Mouse (Mus musculus): Measurements from ENCODE around the gene Metrnl. TPM values are rescaled to one million over a fixed set of nuclear protein-coding genes. Genes with fewer than 3 reads are reported as not detected.

The Metrnl gene
- polyA plus RNA-seq, 1 experiment from 2014 or later, result 10.5 TPM

- H3K9me3 ChIP-seq (ENCODE audit: control insufficient read depth, low read length), result no peaks in the 10 kb centered on the region
- DNase-seq (ENCODE audit: low spot score, missing footprints) (no peak), ATAC-seq (ENCODE audit: low FRiP score) (peak; percentile 61; the same call in 1 of the 2 replicates)
- no peak overlapping the region for H3K4me2 ChIP-seq
- H3K36me3 ChIP-seq (ENCODE audit: control insufficient read depth, insufficient read depth, low read length), result no peaks in the 10 kb centered on the region
- H3K27ac ChIP-seq (ENCODE audit: low read depth, low read length), result no peak overlapping the region
- H3K4me1 ChIP-seq (ENCODE audit: control insufficient read depth, insufficient read depth, low read length), result no peaks in the 10 kb centered on the region; the same call in 1 of the 2 replicates
- no peak overlapping the region for H3K9ac ChIP-seq (ENCODE audit: low read length)
- 36% methylated on average over 3 of the region's 3 CpGs for WGBS
- H3K27me3 ChIP-seq (ENCODE audit: control insufficient read depth, insufficient read depth, low read length), result no peaks in the 10 kb centered on the region
- no peak overlapping the region for H3K4me3 ChIP-seq (ENCODE audit: low read depth, low read length)
These were observed 37.3 kb downstream of the Metrnl start for GRCm38 (mm10) chr11:121738616-121739015.

- H3K27ac ChIP-seq (ENCODE audit: low read depth, low read length), result no peak overlapping the region
- H3K9ac ChIP-seq (ENCODE audit: low read length), result no peak overlapping the region
- no peaks in the 10 kb centered on the region for H3K27me3 ChIP-seq (ENCODE audit: control insufficient read depth, insufficient read depth, low read length)
- H3K4me2 ChIP-seq, result no peak overlapping the region
- DNase-seq (ENCODE audit: low spot score, missing footprints) (no peak), ATAC-seq (ENCODE audit: low FRiP score) (no peak)
- H3K4me3 ChIP-seq (ENCODE audit: low read depth, low read length), result no peak overlapping the region
- no peaks in the 10 kb centered on the region for H3K36me3 ChIP-seq (ENCODE audit: control insufficient read depth, insufficient read depth, low read length)
- H3K4me1 ChIP-seq (ENCODE audit: control insufficient read depth, insufficient read depth, low read length), result no peaks in the 10 kb centered on the region; the same call in 1 of the 2 replicates
- no peaks in the 10 kb centered on the region for H3K9me3 ChIP-seq (ENCODE audit: control insufficient read depth, low read length)
- WGBS, result 67% methylated on average over 1 of the region's 1 CpGs
These were observed 39.6 kb downstream of the Metrnl start for GRCm38 (mm10) chr11:121740906-121741305.

GRCm38 (mm10) chr11:121741433-121741832 is 40.1 kb downstream of the Metrnl start:
- H3K27me3 ChIP-seq (ENCODE audit: control insufficient read depth, insufficient read depth, low read length), result no peaks in the 10 kb centered on the region
- no peak overlapping the region for H3K4me2 ChIP-seq
- no peak overlapping the region for H3K4me3 ChIP-seq (ENCODE audit: low read depth, low read length)
- no peaks in the 10 kb centered on the region; the same call in 1 of the 2 replicates for H3K4me1 ChIP-seq (ENCODE audit: control insufficient read depth, insufficient read depth, low read length)
- no peaks in the 10 kb centered on the region for H3K9me3 ChIP-seq (ENCODE audit: control insufficient read depth, low read length)
- WGBS, result 68% methylated on average over 1 of the region's 1 CpGs
- H3K27ac ChIP-seq (ENCODE audit: low read depth, low read length), result no peak overlapping the region
- ATAC-seq (ENCODE audit: low FRiP score) (no peak), DNase-seq (ENCODE audit: low spot score, missing footprints) (no peak)
- no peak overlapping the region for H3K9ac ChIP-seq (ENCODE audit: low read length)
- H3K36me3 ChIP-seq (ENCODE audit: control insufficient read depth, insufficient read depth, low read length), result no peaks in the 10 kb centered on the region

- DNase-seq (ENCODE audit: low spot score, missing footprints), result no peak
- 69% methylated on average over 1 of the region's 1 CpGs for WGBS
- ATAC-seq (ENCODE audit: low FRiP score), result no peak
- no peak overlapping the region for H3K4me3 ChIP-seq (ENCODE audit: low read depth, low read length)
- H3K4me2 ChIP-seq, result no peak overlapping the region
- H3K36me3 ChIP-seq (ENCODE audit: control insufficient read depth, insufficient read depth, low read length), result no peaks in the 10 kb centered on the region
- H3K27me3 ChIP-seq (ENCODE audit: control insufficient read depth, insufficient read depth, low read length), result no peaks in the 10 kb centered on the region
- H3K4me1 ChIP-seq (ENCODE audit: control insufficient read depth, insufficient read depth, low read length), result no peaks in the 10 kb centered on the region; the same call in 1 of the 2 replicates
- no peaks in the 10 kb centered on the region for H3K9me3 ChIP-seq (ENCODE audit: control insufficient read depth, low read length)
- no peak overlapping the region for H3K9ac ChIP-seq (ENCODE audit: low read length)
- H3K27ac ChIP-seq (ENCODE audit: low read depth, low read length), result no peak overlapping the region
These were observed 41.8 kb downstream of the Metrnl start for GRCm38 (mm10) chr11:121743113-121743512.

- Histone ChIP-seq H3K4me1 (ENCODE audit: control insufficient read depth, insufficient read depth, low read length) (no peaks in the 10 kb centered on the region; the same call in 1 of the 2 replicates), H3K27ac (ENCODE audit: low read depth, low read length) (no peak overlapping the region), H3K9ac (ENCODE audit: low read length) (no peak overlapping the region), H3K9me3 (ENCODE audit: control insufficient read depth, low read length) (no peaks in the 10 kb centered on the region), H3K4me2 (no peak overlapping the region), H3K36me3 (ENCODE audit: control insufficient read depth, insufficient read depth, low read length) (no peaks in the 10 kb centered on the region), H3K4me3 (ENCODE audit: low read depth, low read length) (no peak overlapping the region), H3K27me3 (ENCODE audit: control insufficient read depth, insufficient read depth, low read length) (no peaks in the 10 kb centered on the region)
- DNase-seq (ENCODE audit: low spot score, missing footprints) (no peak), ATAC-seq (ENCODE audit: low FRiP score) (no peak)
These were observed 42.7 kb downstream of the Metrnl start for GRCm38 (mm10) chr11:121743915-121744628.

GRCm38 (mm10) chr11:121746941-121747494 is 45.7 kb downstream of the Metrnl start:
- Histone ChIP-seq H3K4me2 (no peak overlapping the region), H3K36me3 (ENCODE audit: control insufficient read depth, insufficient read depth, low read length) (no peaks in the 10 kb centered on the region), H3K9me3 (ENCODE audit: control insufficient read depth, low read length) (no peaks in the 10 kb centered on the region), H3K4me1 (ENCODE audit: control insufficient read depth, insufficient read depth, low read length) (no peaks in the 10 kb centered on the region), H3K4me3 (ENCODE audit: low read depth, low read length) (no peak overlapping the region), H3K27me3 (ENCODE audit: control insufficient read depth, insufficient read depth, low read length) (no peaks in the 10 kb centered on the region), H3K27ac (ENCODE audit: low read depth, low read length) (no peak overlapping the region), H3K9ac (ENCODE audit: low read length) (no peak overlapping the region)
- WGBS, result 81% methylated on average over 12 of the region's 12 CpGs
- ATAC-seq (ENCODE audit: low FRiP score) (no peak), DNase-seq (ENCODE audit: low spot score, missing footprints) (no peak)

- no peak overlapping the region for H3K4me3 ChIP-seq (ENCODE audit: low read depth, low read length)
- 88% methylated on average over 5 of the region's 5 CpGs for WGBS
- H3K27ac ChIP-seq (ENCODE audit: low read depth, low read length), result no peak overlapping the region
- H3K4me1 ChIP-seq (ENCODE audit: control insufficient read depth, insufficient read depth, low read length), result no peaks in the 10 kb centered on the region
- no peaks in the 10 kb centered on the region for H3K27me3 ChIP-seq (ENCODE audit: control insufficient read depth, insufficient read depth, low read length)
- H3K36me3 ChIP-seq (ENCODE audit: control insufficient read depth, insufficient read depth, low read length), result no peaks in the 10 kb centered on the region
- no peak for ATAC-seq (ENCODE audit: low FRiP score)
- no peak overlapping the region for H3K4me2 ChIP-seq
- DNase-seq (ENCODE audit: low spot score, missing footprints), result no peak
- no peaks in the 10 kb centered on the region for H3K9me3 ChIP-seq (ENCODE audit: control insufficient read depth, low read length)
- no peak overlapping the region for H3K9ac ChIP-seq (ENCODE audit: low read length)
These were observed 46.8 kb downstream of the Metrnl start for GRCm38 (mm10) chr11:121748003-121748684.

All from midbrain, embryonic 11.5 days (tissue).